Mouse (Mus musculus) embryonic facial prominence, embryonic 11.5 days (tissue): ENCODE results near the gene Tlr13. TPM values are rescaled to one million over a fixed set of nuclear protein-coding genes. Genes with fewer than 3 reads are reported as not detected.

ENCODE experiments used
- ATAC-seq: fragments of 200-750 bp; cut with Nextera tagmentation; replicated peaks from 2 replicates; pipeline ENCODE4 v1.8.0; 2017; ENCODE audit warnings: low read depth; ENCODE audit not compliant: insufficient number of reproducible peaks, low FRiP score, low TSS enrichment
- DNase-seq: peaks from one replicate; pipeline ENCODE4 v3.0.0-alpha.2; 2015; ENCODE audit warnings: low spot score
- H3K27ac ChIP-seq: fragments of 300-500 bp; sonication (generic); replicated peaks from 2 replicates; pipeline ENCODE4 v1.5.1; 2014; ENCODE audit warnings: mild to moderate bottlenecking, low read depth, low read length, control low read depth
- H3K27me3 ChIP-seq: fragments of 300-500 bp; sonication (generic); 2 replicates; pipeline ENCODE4 v1.6.1; 2014; ENCODE audit warnings: mild to moderate bottlenecking, low read length, moderate library complexity, mixed read lengths; ENCODE audit not compliant: control insufficient read depth, insufficient read depth
- H3K36me3 ChIP-seq: fragments of 300-500 bp; sonication (generic); replicated peaks from 2 replicates; pipeline ENCODE4 v1.6.1; 2014; ENCODE audit warnings: low read depth, mild to moderate bottlenecking, low read length, moderate library complexity, mixed read lengths; ENCODE audit not compliant: control insufficient read depth, insufficient read depth
- H3K4me1 ChIP-seq: fragments of 300-500 bp; sonication (generic); 2 replicates; pipeline ENCODE4 v1.6.1; 2014; ENCODE audit warnings: low read length, mixed read lengths; ENCODE audit not compliant: control insufficient read depth, insufficient read depth
- H3K4me2 ChIP-seq: fragments of 300-500 bp; sonication (generic); 2 replicates; pipeline ENCODE4 v1.6.1; 2014; ENCODE audit warnings: low read depth, mild to moderate bottlenecking, control low read depth, low read length, moderate library complexity
- H3K4me3 ChIP-seq: fragments of 300-500 bp; sonication (generic); 2 replicates; pipeline ENCODE4 v1.5.1; 2014; ENCODE audit warnings: low read depth, low read length, control low read depth
- H3K9ac ChIP-seq: fragments of 300-500 bp; sonication (generic); replicated peaks from 2 replicates; pipeline ENCODE4 v1.6.1; 2014; ENCODE audit warnings: mild to moderate bottlenecking, control low read depth, low read length
- H3K9me3 ChIP-seq: fragments of 300-500 bp; sonication (generic); replicated peaks from 2 replicates; pipeline ENCODE4 v1.6.1; 2016; ENCODE audit warnings: mild to moderate bottlenecking, low read length, inconsistent platforms, mixed read lengths; ENCODE audit not compliant: control insufficient read depth
- WGBS: fragments of 180-500 bp; shearing (Covaris S2); extraction: QIAGEN DNeasy Blood & Tissue Kit; methylation state at CpG from one replicate; pipeline ENCODE4 v1.1.7; 2014; 5-methylcytosine and 5-hydroxymethylcytosine counted together
- polyA plus RNA-seq: library from polyadenylated mRNA; unstranded; fragments of >200 nt; fragmentation: Nextera tagmentation; extraction: Ambion mirVana; gene quantifications from 2 replicates; pipeline ENCODE4 v1.2.1, GENCODE M21; 2014

Gene Tlr13
- polyA plus RNA-seq, 1 experiment from 2014 or later = 0.36 TPM

DNA sequence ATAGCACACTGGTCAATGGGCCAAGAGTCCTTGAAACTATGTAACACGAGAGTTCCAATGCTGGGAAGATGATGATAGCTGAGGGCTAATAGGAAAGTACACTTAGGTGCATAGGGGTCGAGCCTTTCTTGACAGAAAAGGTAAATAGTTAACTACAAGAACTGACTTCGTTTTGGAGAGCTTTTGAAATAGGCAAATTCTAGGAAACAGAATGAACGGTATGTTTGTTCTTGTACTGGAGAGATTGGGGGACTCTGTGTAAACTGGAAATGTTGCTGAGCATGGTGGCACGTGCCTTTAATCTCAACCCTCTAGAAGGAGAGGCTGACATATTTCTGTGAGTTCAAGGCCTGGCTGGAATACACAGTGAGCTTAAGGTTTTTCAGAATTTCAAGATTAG lies 21.6 kb downstream of the Tlr13 start:
- H3K27ac ChIP-seq = no peak overlapping the region
- no peak overlapping the region for H3K9ac ChIP-seq
- no peak overlapping the region for H3K4me2 ChIP-seq
- H3K4me3 ChIP-seq = no peak overlapping the region
- WGBS = 77% methylated on average over 5 of the region's 5 CpGs
- H3K36me3 ChIP-seq = no peaks in the 10 kb centered on the region
- DNase-seq (no peak), ATAC-seq (no peak)
- no peaks in the 10 kb centered on the region for H3K27me3 ChIP-seq
- H3K4me1 ChIP-seq = no peaks in the 10 kb centered on the region
- H3K9me3 ChIP-seq = no peaks in the 10 kb centered on the region

DNA sequence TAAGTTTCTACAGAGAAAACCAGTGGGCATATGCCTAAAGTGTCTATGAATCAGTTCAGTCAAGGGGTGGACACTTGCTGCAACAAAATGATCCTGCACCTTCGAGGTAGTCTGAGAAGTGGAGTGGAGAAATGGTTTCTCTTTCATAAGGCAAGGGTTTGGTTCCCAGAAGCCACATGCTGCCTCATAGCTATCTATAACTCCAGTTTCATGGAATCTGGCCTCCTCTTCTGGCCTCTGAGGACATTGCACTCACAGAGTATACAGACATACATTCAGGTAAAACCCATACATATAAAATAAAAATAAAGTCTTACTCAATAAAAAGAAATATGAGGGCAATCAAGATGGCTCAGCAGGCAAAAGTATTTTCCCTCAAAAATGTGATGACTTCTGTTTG lies 22.1 kb downstream of the Tlr13 start:
- Histone ChIP-seq H3K27me3 (no peaks in the 10 kb centered on the region), H3K36me3 (no peaks in the 10 kb centered on the region), H3K9ac (no peak overlapping the region), H3K9me3 (no peaks in the 10 kb centered on the region), H3K27ac (no peak overlapping the region), H3K4me3 (no peak overlapping the region), H3K4me1 (no peaks in the 10 kb centered on the region), H3K4me2 (no peak overlapping the region)
- ATAC-seq (no peak), DNase-seq (no peak)
- 74% methylated on average over 1 of the region's 1 CpGs for WGBS

GRCm38 (mm10) chrX:106171106-106171852 lies 28.3 kb downstream of the Tlr13 start:
- Histone ChIP-seq H3K9ac (peak overlapping the region; percentile 28), H3K27me3 (no peaks in the 10 kb centered on the region), H3K27ac (no peak overlapping the region), H3K4me1 (no peaks in the 10 kb centered on the region), H3K4me3 (peak overlapping the region; percentile 18; the same call in 1 of the 2 replicates), H3K9me3 (no peaks in the 10 kb centered on the region), H3K4me2 (peak overlapping the region; percentile 23), H3K36me3 (no peaks in the 10 kb centered on the region)
- DNase-seq (peak; percentile 82), ATAC-seq (peak; percentile 82)
- WGBS = 27% methylated on average over 18 of the region's 18 CpGs

GRCm38 (mm10) chrX:106171853-106172154 lies 28.8 kb downstream of the Tlr13 start:
- ATAC-seq = no peak

DNA sequence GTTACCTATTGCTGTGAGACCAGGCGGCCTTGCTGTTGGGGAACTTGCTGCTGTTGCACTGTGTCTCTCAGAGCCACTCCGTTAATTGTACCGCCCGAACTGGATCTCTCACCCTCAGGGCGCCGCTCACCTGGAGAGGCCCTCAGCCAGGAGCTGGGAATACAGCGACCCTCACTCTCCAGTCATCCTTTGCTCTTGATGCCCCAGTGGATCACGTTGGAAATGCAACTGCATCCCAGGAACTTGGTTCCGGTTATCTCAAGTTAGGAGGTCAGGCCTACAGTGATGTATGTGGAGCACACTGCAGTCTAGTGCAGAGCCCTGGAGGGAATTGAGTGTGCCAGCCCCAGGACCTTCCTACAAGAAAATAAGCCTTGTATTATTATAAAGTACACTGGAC lies 33.3 kb downstream of the Tlr13 start:
- no peaks in the 10 kb centered on the region for H3K36me3 ChIP-seq
- DNase-seq = no peak
- 53% methylated on average over 9 of the region's 9 CpGs for WGBS
- no peaks in the 10 kb centered on the region for H3K27me3 ChIP-seq
- H3K27ac ChIP-seq = no peak overlapping the region
- no peaks in the 10 kb centered on the region for H3K9me3 ChIP-seq
- H3K4me2 ChIP-seq = no peak overlapping the region
- H3K4me3 ChIP-seq = no peak overlapping the region
- no peak for ATAC-seq
- H3K9ac ChIP-seq = no peak overlapping the region
- H3K4me1 ChIP-seq = no peaks in the 10 kb centered on the region

More at GRCm38 (mm10) chrX:106171853-106172154, 28.8 kb downstream of the Tlr13 start:
- Histone ChIP-seq H3K4me1 (no peaks in the 10 kb centered on the region), H3K4me2 (no peak overlapping the region; the same call in 1 of the 2 replicates), H3K4me3 (no peak overlapping the region), H3K27me3 (no peaks in the 10 kb centered on the region), H3K27ac (no peak overlapping the region), H3K9ac (no peak overlapping the region; the same call in 1 of the 2 replicates), H3K36me3 (no peaks in the 10 kb centered on the region), H3K9me3 (no peaks in the 10 kb centered on the region)
- DNase-seq = no peak
- 62% methylated on average over 5 of the region's 6 CpGs for WGBS

GRCm38 (mm10) chrX:106184279-106184678 lies 41.3 kb downstream of the Tlr13 start:
- Histone ChIP-seq H3K27me3 (no peaks in the 10 kb centered on the region), H3K9me3 (no peaks in the 10 kb centered on the region), H3K27ac (no peak overlapping the region), H3K4me2 (no peak overlapping the region), H3K4me1 (no peaks in the 10 kb centered on the region), H3K4me3 (no peak overlapping the region), H3K36me3 (no peaks in the 10 kb centered on the region), H3K9ac (no peak overlapping the region)
- WGBS = 27% methylated on average over 4 of the region's 4 CpGs
- ATAC-seq (no peak), DNase-seq (no peak)

- no peak overlapping the region for H3K9ac ChIP-seq
- H3K4me1 ChIP-seq = no peaks in the 10 kb centered on the region
- H3K27ac ChIP-seq = peak overlapping the region; percentile 80
- no peak overlapping the region for H3K4me2 ChIP-seq
- WGBS = 30% methylated on average over 5 of the region's 5 CpGs
- DNase-seq (peak; percentile 73), ATAC-seq (peak; percentile 58)
- H3K27me3 ChIP-seq = no peaks in the 10 kb centered on the region
- H3K4me3 ChIP-seq = no peak overlapping the region
- no peaks in the 10 kb centered on the region for H3K36me3 ChIP-seq
- no peaks in the 10 kb centered on the region for H3K9me3 ChIP-seq
These were observed 42.7 kb downstream of the Tlr13 start for GRCm38 (mm10) chrX:106185706-106186105.

DNA sequence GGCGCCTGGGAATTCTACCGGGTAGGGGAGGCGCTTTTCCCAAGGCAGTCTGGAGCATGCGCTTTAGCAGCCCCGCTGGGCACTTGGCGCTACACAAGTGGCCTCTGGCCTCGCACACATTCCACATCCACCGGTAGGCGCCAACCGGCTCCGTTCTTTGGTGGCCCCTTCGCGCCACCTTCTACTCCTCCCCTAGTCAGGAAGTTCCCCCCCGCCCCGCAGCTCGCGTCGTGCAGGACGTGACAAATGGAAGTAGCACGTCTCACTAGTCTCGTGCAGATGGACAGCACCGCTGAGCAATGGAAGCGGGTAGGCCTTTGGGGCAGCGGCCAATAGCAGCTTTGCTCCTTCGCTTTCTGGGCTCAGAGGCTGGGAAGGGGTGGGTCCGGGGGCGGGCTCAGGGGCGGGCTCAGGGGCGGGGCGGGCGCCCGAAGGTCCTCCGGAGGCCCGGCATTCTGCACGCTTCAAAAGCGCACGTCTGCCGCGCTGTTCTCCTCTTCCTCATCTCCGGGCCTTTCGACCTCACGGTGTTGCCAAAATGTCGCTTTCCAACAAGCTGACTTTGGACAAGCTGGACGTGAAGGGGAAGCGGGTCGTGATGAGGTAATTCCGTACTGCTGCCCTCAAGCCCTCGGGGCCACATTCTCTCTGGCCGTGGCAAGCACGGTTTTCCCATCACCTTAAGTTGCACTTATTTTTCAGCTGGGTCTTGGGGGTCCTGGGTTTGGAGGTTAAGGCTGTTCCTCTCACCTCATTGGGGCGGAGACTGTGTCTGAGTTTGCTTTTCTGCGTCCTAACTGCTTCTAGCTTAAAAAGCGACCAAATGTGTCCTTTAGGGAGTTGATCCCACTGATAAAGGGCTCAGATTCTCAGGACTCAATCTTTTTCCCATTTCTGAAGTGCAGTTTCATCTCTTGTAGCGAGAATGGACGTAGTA lies 44.0 kb downstream of the Tlr13 start, which contains the start of gene Pgk1:
TSS of gene Pgk1 (plus strand) at position 388 of the 937 bp plus-strand sequence.
- 10% methylated on average over 49 of the region's 55 CpGs for WGBS
- ATAC-seq (peak; percentile 99), DNase-seq (peak; percentile 93)
- no peaks in the 10 kb centered on the region for H3K9me3 ChIP-seq
- peak within 1 kb of the TSS; percentile 80 for H3K27ac ChIP-seq
- peak within 1 kb of the TSS; percentile 61 for H3K4me2 ChIP-seq
- H3K4me1 ChIP-seq = no peaks in the 10 kb centered on the region
- no peaks in the 10 kb centered on the region for H3K27me3 ChIP-seq
- no peaks in the 10 kb centered on the region for H3K36me3 ChIP-seq
- peak within 1 kb of the TSS; percentile 50 for H3K4me3 ChIP-seq
- H3K9ac ChIP-seq = peak within 1 kb of the TSS; percentile 65
